Mouse (Mus musculus): ENCODE data around the gene Cmpk2.
"Not testable (repeated sequence)": the region's sequence is repeated elsewhere in the genome, so short reads cannot be mapped to it uniquely, and the experiment has no call there.

Cmpk2 gene

DNA sequence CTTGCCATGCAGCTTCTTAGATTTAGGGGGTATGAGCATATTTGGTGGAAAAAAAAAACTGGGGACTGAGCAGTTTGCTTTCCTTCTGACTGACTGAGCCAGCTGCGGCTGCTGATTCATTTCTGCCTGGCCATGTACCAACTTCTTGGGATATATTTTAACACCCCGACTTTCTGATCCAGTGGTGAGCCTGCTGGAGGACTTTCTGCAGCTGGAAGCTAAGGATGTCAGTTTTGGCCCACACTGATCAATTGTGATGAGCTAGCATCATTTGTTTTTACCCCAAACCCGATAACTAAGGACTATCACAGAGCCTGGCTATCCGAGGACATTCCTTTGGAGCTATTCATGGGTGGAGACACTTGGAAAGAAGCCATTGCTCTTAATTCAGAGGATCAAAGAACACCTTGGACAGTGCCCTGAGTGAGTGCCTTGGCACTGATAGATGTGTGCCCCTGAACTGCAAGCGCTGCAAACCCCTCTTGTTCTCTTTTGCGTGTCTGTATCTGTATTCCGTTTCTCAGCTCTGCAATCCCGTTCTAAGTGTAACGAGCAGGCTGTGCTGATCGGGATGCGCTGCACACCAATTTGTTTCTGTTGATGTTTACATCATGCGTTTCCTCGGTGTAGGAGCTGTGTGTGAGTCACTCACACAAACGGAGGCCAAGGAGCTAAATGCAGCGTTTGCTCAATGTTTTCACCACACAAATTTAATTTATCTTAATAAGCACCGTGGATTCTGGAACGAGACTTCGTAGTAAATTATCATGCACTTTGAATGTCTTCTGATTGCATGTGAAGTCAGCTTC is 9.4 kb downstream of the Cmpk2 start:
- DNase-seq (ENCODE audit: low read depth in 1 of 2, low spot score in 2 of 2), result no peak

DNA sequence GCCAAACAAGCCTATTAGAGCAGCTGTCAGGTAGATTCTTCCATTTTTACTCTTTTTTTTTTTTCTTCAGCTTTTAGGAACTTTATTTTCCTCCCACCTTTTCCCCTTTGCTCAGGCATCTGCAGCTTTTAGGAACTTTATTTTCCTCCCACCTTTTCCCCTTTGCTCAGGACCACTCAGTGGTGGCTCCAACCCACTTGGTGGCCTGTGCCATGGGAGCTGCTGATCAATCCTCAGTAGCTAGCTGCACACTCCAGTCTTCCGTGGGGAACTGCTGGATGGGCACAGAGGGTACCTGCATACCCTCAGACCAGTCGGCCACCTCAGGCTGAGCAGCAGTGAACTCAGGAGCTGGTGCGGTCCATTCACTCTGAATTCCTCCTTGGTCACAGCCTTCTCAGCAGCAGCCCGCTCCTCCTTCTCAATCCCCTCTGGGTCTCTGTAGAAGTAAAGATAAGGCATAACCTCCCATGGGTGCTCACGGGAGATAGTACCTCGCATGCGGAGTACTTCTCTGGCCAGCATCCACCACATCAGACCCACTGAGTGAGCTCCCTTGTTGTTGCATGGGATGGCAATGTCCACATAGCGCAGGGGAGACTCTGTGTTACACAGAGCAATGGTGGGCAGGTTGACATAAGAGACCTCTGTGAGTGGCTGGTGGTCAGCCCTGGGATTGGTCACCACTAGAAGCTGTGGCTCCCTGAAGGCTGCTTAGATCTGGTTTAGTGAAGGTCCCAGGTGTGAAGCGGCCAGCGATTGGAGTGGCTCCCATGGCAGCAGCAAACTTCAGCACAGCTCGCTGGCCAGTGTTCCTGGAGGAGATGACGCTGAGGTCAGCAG is 17.0 kb downstream of the Cmpk2 start:
- DNase-seq (ENCODE audit: low read depth in 1 of 2, low spot score in 2 of 2), result not testable (repeated sequence)

DNA sequence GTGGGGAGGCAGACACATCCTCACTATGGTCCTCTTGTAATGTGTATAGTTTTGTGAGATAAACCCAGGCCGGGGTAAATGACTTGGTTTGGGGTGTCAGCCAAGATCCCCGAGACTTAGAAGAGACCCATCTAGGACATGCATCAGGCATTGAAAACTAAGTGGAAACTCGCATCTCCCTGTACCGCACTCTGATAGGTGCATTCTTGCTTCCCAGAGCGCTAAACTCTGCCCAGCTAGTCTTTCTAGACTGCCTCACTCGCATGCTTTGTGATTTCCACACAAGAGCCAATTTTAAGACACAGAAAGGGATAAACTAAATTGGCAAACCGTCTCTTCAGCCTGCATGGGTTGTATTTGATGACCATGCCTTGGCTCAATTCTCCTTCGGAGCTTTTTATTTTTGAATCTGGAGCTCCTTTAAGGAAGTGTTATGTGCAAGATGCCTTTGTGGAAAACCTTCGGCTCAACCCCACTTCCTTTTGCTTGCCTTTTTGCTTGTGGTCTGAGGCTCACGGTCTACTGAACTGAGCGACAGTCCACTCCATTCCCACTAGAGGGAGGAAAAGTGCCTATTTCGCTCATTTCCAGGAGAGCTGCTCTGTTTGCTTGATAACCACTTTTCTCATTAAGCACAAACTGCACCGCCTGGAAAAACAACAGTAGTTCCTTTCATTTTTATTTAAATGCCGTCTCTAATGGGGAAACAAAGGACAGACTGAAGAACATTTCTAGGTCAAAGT is 19.0 kb downstream of the Cmpk2 start:
- no peak for DNase-seq (ENCODE audit: low read depth in 1 of 2, low spot score in 2 of 2)

DNA sequence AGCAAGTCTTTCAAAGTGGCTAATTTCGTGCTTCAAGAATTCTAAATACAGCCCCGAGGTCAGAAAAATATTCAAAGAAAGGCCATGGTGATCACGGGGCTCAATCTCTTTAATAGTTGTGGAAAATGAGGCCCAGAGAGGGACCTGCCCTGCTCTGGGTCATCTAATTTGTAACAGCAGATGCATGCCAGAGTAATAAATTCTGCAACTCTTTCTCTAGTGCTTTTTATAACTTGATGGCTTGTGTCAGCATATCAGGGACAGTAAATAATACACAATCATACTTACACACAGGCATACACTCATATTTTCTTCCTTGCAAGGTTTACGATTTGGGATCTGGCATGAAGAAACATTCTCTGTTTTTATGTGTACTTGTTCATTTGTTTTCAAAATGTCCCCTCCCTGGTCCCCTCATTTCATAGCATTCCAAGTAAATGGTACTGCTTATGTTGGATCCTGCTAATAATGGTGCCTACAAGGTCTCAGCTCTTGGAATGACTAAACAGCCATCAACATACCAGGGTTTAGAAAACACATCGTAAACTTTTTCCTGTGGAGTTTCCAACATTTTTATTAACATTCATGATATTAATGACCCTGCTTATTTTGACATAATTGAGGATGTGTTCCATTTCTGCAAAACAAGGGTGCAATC is 19.7 kb downstream of the Cmpk2 start:
- DNase-seq (ENCODE audit: low read depth in 1 of 2, low spot score in 2 of 2), result no peak

DNA sequence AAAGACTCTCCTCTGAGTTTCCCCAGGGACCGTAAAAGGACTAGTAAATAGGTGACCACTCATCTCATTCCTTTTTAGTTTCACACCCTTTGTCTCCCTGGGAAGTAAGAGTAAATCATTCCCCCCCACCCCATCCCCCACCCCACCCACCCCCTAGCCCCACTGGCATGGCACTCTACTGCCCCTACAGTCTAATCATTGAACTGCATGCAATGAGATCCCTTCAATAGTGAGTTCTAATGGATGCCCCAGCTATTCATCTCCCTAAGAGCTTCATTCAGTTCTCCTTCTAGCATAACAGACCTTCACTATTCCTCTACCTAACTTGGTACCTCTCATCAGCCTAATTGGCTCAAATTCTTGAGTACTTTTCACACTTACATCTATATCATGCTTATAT is 20.9 kb downstream of the Cmpk2 start:
- DNase-seq (ENCODE audit: low read depth in 1 of 2, low spot score in 2 of 2), result no peak

DNA sequence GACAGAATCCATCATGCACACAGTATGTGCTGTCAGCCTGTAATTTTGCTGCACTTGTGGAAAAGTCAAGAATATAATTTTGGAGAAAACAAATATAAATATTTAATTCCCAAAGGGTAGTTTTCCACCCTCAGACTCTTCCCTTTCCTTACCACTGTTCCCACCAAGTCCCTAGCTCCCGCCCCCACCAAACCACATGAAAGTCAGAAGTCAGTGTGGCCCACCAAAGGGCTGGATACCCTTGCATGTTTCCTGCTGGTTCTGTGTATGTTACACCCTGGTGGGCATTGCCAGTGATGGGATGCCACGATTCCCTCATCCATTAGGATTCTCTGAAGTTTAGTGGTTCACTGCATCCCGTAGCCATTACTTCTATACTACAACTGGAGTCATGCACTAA is 32.0 kb downstream of the Cmpk2 start:
- no peak for DNase-seq (ENCODE audit: low read depth in 1 of 2, low spot score in 2 of 2)

DNA sequence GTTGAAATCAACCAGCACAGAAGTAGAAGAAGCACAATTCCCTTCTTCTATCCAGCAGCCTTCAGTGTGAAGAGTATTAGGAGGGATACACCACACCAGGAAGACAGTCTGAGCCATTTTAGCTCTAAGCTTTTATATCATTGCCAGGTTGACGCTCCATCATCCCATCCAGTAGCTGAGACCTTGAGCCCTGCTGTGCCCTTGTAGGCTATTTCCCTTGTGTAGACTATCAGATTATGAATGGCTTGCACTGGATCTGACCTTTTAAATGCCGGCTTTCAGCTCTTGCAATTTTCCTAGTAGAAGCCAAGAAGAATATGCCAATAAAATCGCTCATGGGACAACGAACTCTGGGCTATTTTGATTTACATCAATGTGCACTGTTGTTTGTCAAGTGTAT is 42.0 kb downstream of the Cmpk2 start:
- DNase-seq (ENCODE audit: low read depth in 1 of 2, low spot score in 2 of 2), result no peak

DNA sequence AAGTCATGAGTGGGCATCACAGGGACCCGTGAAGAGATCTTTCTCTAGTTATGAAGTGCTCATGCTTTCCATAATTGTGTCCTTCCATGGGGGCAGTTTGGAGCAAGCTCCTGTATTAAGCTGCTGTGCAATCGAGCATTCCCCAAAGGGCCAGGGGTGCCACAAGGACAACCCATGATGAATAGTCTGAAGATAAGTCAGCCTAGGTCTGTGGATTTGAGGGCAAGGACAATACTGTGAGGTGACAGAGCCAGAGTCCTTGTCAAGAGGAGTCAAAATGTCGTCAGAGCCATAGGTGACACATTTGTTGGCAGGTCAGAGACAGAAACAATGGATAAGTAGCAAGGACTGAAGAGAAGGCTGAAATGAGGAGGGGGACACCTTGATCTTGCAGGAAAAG is 49.2 kb downstream of the Cmpk2 start:
- DNase-seq (ENCODE audit: low read depth in 1 of 2, low spot score in 2 of 2), result no peak

DNA sequence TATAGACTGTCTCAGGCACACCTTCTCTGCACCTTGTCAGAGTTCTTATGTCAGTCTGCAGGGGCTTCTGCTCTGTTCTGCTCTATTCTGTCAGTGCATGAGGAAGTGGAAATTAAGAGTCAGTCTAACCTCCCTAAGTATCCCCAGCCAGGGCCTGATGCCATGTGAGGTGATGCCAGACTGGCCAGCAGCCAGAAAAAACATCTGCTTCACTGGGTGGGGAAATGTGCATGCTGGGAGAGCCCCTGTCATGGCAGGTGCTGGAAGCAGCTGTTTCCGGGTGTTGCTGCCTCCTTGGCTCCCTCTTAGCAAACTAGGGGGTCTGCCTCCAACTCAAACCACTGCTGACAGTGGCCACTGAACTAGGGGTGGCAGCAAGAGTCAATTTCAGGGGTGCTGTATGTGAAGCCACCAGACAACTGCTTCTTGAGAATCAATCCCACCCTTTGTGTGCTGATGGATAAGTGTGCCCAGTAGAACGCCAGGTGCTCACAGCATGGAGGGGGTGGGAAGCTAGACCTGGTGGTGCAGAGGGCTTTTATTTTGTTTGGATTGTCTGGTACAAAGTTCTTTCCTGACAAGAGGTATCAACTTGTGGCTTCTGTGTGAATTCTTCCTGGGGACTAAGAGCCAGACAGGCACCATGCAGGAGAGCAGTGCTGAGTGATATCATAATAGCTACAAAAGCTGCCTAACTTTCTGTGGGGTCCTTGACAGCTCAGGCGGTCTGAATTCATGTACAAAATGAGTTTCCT is 56.1 kb downstream of the Cmpk2 start:
- DNase-seq (ENCODE audit: low read depth in 1 of 2, low spot score in 2 of 2), result no peak

DNA sequence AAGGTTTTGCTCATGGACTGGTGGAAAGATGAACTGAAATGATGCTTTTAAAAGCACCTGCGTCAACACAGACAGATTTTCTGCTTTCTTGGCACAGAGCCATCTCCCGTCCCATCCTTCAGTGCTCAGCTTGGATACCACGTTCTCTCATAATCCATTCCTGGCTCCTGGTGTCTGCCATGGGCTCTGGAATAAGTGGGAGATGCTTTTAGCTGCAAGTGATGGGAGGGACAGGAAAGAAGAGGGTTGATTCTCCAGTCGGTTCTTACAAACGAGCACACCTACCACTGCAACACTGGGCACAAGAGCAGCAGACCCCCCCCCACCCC is 56.7 kb downstream of the Cmpk2 start:
- DNase-seq (ENCODE audit: low read depth in 1 of 2, low spot score in 2 of 2), result no peak

All from monocyte, adult 2 months (primary cell).